Mouse (Mus musculus) erythroblast, embryonic 14.5 days (primary cell): ENCODE measurements around the gene Tsc22d4. TPM values are rescaled to one million over a fixed set of nuclear protein-coding genes. Genes with fewer than 3 reads are reported as not detected.

Experiments
- H3K27me3 ChIP-seq: 2 replicates; pipeline ENCODE4 v1.6.1; 2012; ENCODE audit warnings: inconsistent platforms; ENCODE audit not compliant: control insufficient read depth
- H3K36me3 ChIP-seq: 2 replicates; pipeline ENCODE4 v1.6.1; 2012; ENCODE audit warnings: mild to moderate bottlenecking, inconsistent platforms; ENCODE audit not compliant: control insufficient read depth
- H3K4me1 ChIP-seq: 2 replicates; pipeline ENCODE4 v1.6.1; 2012; ENCODE audit warnings: inconsistent platforms; ENCODE audit not compliant: control insufficient read depth
- H3K4me3 ChIP-seq: replicated peaks from 2 replicates; pipeline ENCODE3; 2012; ENCODE audit warnings: moderate library complexity, mild to moderate bottlenecking, inconsistent platforms
- H3K9me3 ChIP-seq: 2 replicates; pipeline ENCODE4 v1.6.1; 2012; ENCODE audit warnings: low read length, inconsistent platforms, mixed read lengths; ENCODE audit not compliant: control insufficient read depth
- GATA1 ChIP-seq: IDR thresholded peaks from 2 replicates; pipeline ENCODE4 v1.6.1; 2012; ENCODE audit warnings: low read length, inconsistent platforms, mixed read lengths
- TAL1 ChIP-seq: IDR thresholded peaks from 3 replicates; pipeline ENCODE4 v1.6.1; 2012; ENCODE audit warnings: low read length, inconsistent platforms, mixed read lengths
- polyA plus RNA-seq: library from polyadenylated mRNA; stranded (reverse); fragments of >175 nt; gene quantifications from 2 replicates; pipeline ENCODE4 v1.2.3, GENCODE M21; 2012

The Tsc22d4 gene
- polyA plus RNA-seq, 1 experiment, result 53.9 TPM

- H3K4me3 ChIP-seq, result no peak overlapping the region
- no peaks in the 10 kb centered on the region for H3K9me3 ChIP-seq
- no peak for TF ChIP-seq TAL1
- no peak for TF ChIP-seq GATA1
- H3K4me1 ChIP-seq, result peaks cover 49% of the 10 kb centered on the region
- H3K27me3 ChIP-seq, result no peaks in the 10 kb centered on the region
- H3K36me3 ChIP-seq, result peaks cover 81% of the 10 kb centered on the region
Measured at GRCm38 (mm10) chr5:137756882-137757661, 11.5 kb downstream of the Tsc22d4 start.

- peaks cover 73% of the 10 kb centered on the region for H3K36me3 ChIP-seq
- no peaks in the 10 kb centered on the region for H3K9me3 ChIP-seq
- peaks cover 49% of the 10 kb centered on the region for H3K4me1 ChIP-seq
- H3K27me3 ChIP-seq, result no peaks in the 10 kb centered on the region
- H3K4me3 ChIP-seq, result no peak overlapping the region
- TF ChIP-seq TAL1, result no peak
- no peak for TF ChIP-seq GATA1
Measured at GRCm38 (mm10) chr5:137757887-137758286, 12.4 kb downstream of the Tsc22d4 start.

- Histone ChIP-seq H3K27me3 (no peaks in the 10 kb centered on the region), H3K4me3 (no peak overlapping the region), H3K9me3 (no peaks in the 10 kb centered on the region), H3K4me1 (peaks cover 41% of the 10 kb centered on the region), H3K36me3 (peaks cover 62% of the 10 kb centered on the region)
- TF ChIP-seq TAL1, result no peak
- no peak for TF ChIP-seq GATA1
Measured at GRCm38 (mm10) chr5:137758921-137759534, 13.5 kb downstream of the Tsc22d4 start.

- no peaks in the 10 kb centered on the region for H3K9me3 ChIP-seq
- TF ChIP-seq TAL1, result no peak
- TF ChIP-seq GATA1, result no peak
- no peaks in the 10 kb centered on the region for H3K27me3 ChIP-seq
- no peak overlapping the region for H3K4me3 ChIP-seq
- peaks cover 55% of the 10 kb centered on the region for H3K36me3 ChIP-seq
- peaks cover 37% of the 10 kb centered on the region for H3K4me1 ChIP-seq
Measured at GRCm38 (mm10) chr5:137759971-137760412, 14.5 kb downstream of the Tsc22d4 start.

GRCm38 (mm10) chr5:137764609-137765340 is 19.2 kb downstream of the Tsc22d4 start:
- peaks cover 7% of the 10 kb centered on the region for H3K4me1 ChIP-seq
- H3K36me3 ChIP-seq, result peaks cover 7% of the 10 kb centered on the region
- no peaks in the 10 kb centered on the region for H3K27me3 ChIP-seq
- TF ChIP-seq TAL1 (no peak), GATA1 (no peak)
- H3K9me3 ChIP-seq, result peaks cover 3% of the 10 kb centered on the region
- no peak overlapping the region for H3K4me3 ChIP-seq

GRCm38 (mm10) chr5:137766270-137766669 is 20.7 kb downstream of the Tsc22d4 start:
- no peaks in the 10 kb centered on the region; the same call in 1 of the 2 replicates for H3K36me3 ChIP-seq
- no peak overlapping the region for H3K4me3 ChIP-seq
- H3K27me3 ChIP-seq, result no peaks in the 10 kb centered on the region
- no peaks in the 10 kb centered on the region; the same call in 1 of the 2 replicates for H3K4me1 ChIP-seq
- H3K9me3 ChIP-seq, result peaks cover 3% of the 10 kb centered on the region
- TF ChIP-seq TAL1 (no peak), GATA1 (no peak)

- H3K4me1 ChIP-seq, result peaks cover 11% of the 10 kb centered on the region
- TF ChIP-seq GATA1 (no peak), TAL1 (no peak)
- no peaks in the 10 kb centered on the region for H3K36me3 ChIP-seq
- H3K9me3 ChIP-seq, result peaks cover 3% of the 10 kb centered on the region
- no peak overlapping the region for H3K4me3 ChIP-seq
- H3K27me3 ChIP-seq, result no peaks in the 10 kb centered on the region
Measured at GRCm38 (mm10) chr5:137768475-137768874, 22.9 kb downstream of the Tsc22d4 start.

- peaks cover 19% of the 10 kb centered on the region for H3K4me1 ChIP-seq
- TF ChIP-seq GATA1, result no peak
- peaks cover 3% of the 10 kb centered on the region for H3K9me3 ChIP-seq
- no peaks in the 10 kb centered on the region for H3K36me3 ChIP-seq
- H3K4me3 ChIP-seq, result no peak overlapping the region
- H3K27me3 ChIP-seq, result no peaks in the 10 kb centered on the region
Measured at GRCm38 (mm10) chr5:137770709-137771108, 25.2 kb downstream of the Tsc22d4 start.

- TF ChIP-seq TAL1 (no peak), GATA1 (no peak)
- Histone ChIP-seq H3K36me3 (no peaks in the 10 kb centered on the region), H3K4me1 (peaks cover 39% of the 10 kb centered on the region), H3K27me3 (no peaks in the 10 kb centered on the region), H3K4me3 (no peak overlapping the region), H3K9me3 (no peaks in the 10 kb centered on the region)
Measured at GRCm38 (mm10) chr5:137772755-137773154, 27.2 kb downstream of the Tsc22d4 start.
